Comparison of ENCODE assay signal across 11 mouse cellular contexts in genomic region chr8:48204114-48204837, GRCm38 (mm10).
DNase-seq lines count a peak whose midpoint lies in the region; ATAC-seq and TF ChIP-seq lines count a peak whose summit lies in the region.
"Had no signal": no experiment of that assay in that cellular context is flagged by ENCODE, and none has a peak within 500 bp of the region (broad histone marks: within the 10 kb centered on the region; RNA-seq: fewer than 3 reads in every experiment).

No protein-coding gene starts in this region.

- TF ChIP-seq POLR2A in cerebellum, adult 2 months (IDR thresholded peaks at IDR 0.05; ENCODE audit: borderline replicate concordance, insufficient read depth, low read length) = no peak

- no peak overlapping the region for H3K27ac ChIP-seq in cerebellum, adult 2 months (ENCODE audit: insufficient read depth, low read length)
- H3K27ac ChIP-seq in hindbrain, embryonic 13.5 days = peak overlapping the region; percentile 71
- H3K27ac ChIP-seq in neural tube, embryonic 12.5 days = no peak overlapping the region
- H3K27ac ChIP-seq: embryonic facial prominence, embryonic 12.5 days had no signal

- H3K36me3 ChIP-seq in hindbrain, embryonic 13.5 days = no peaks in the 10 kb centered on the region
- no peaks in the 10 kb centered on the region for H3K36me3 ChIP-seq in neural tube, embryonic 12.5 days
- H3K36me3 ChIP-seq: embryonic facial prominence, embryonic 12.5 days had no signal

- no peak overlapping the region for H3K4me3 ChIP-seq in cerebellum, adult 2 months (replicated peaks; ENCODE audit: insufficient read depth, low read depth, low read length)
- no peak overlapping the region for H3K4me3 ChIP-seq in hindbrain, embryonic 13.5 days
- H3K4me3 ChIP-seq in neural tube, embryonic 12.5 days = no peak overlapping the region
- H3K4me3 ChIP-seq: embryonic facial prominence, embryonic 12.5 days had no signal

- peak; percentile 82 for ATAC-seq in hindbrain, embryonic 13.5 days (ENCODE audit: low FRiP score)
- ATAC-seq in neural tube, embryonic 12.5 days (ENCODE audit: low FRiP score, low read depth) = peak; percentile 85
- ATAC-seq in activated CD4-positive, CD25-positive, alpha-beta regulatory T cell, adult 4 months = no peak

- no peaks in the 10 kb centered on the region for H3K9me3 ChIP-seq in hindbrain, embryonic 13.5 days
- no peaks in the 10 kb centered on the region for H3K9me3 ChIP-seq in neural tube, embryonic 12.5 days
- H3K9me3 ChIP-seq: embryonic facial prominence, embryonic 12.5 days had no signal

- H3K27me3 ChIP-seq in cerebellum, adult 2 months (ENCODE audit: control insufficient read depth, insufficient read depth, low read length) = no peaks in the 10 kb centered on the region
- H3K27me3 ChIP-seq in hindbrain, embryonic 13.5 days = no peaks in the 10 kb centered on the region
- H3K27me3 ChIP-seq in neural tube, embryonic 12.5 days (replicated peaks) = no peaks in the 10 kb centered on the region
- H3K27me3 ChIP-seq: embryonic facial prominence, embryonic 12.5 days had no signal

- H3K4me1 ChIP-seq in cerebellum, adult 2 months (ENCODE audit: control insufficient read depth, insufficient read depth, low read length) = no peaks in the 10 kb centered on the region
- H3K4me1 ChIP-seq in hindbrain, embryonic 13.5 days (replicated peaks) = peaks cover 19% of the 10 kb centered on the region
- peaks cover 14% of the 10 kb centered on the region for H3K4me1 ChIP-seq in neural tube, embryonic 12.5 days

- H3K9ac ChIP-seq in hindbrain, embryonic 13.5 days = no peak overlapping the region
- no peak overlapping the region for H3K9ac ChIP-seq in neural tube, embryonic 12.5 days
- H3K9ac ChIP-seq: embryonic facial prominence, embryonic 12.5 days had no signal

- TF ChIP-seq CTCF in cerebellum, adult 2 months (IDR thresholded peaks at IDR 0.05; ENCODE audit: borderline replicate concordance, insufficient read depth, low read depth, low read length) = no peak

- 0 out of 2 replicates have a peak overlapping the region, but pooled peaks have one; percentile 13 for H3K4me2 ChIP-seq in hindbrain, embryonic 13.5 days
- 0 out of 2 replicates have a peak overlapping the region, but pooled peaks have one; percentile 22 for H3K4me2 ChIP-seq in neural tube, embryonic 12.5 days (replicated peaks)
- H3K4me2 ChIP-seq: embryonic facial prominence, embryonic 12.5 days had no signal

- WGBS in cerebellum, adult 2 months = 18% methylated on average over 13 of the region's 13 CpGs
- WGBS in hindbrain, embryonic 13.5 days = 46% methylated on average over 13 of the region's 13 CpGs
- 61% methylated on average over 13 of the region's 13 CpGs for WGBS in neural tube, embryonic 12.5 days

- peak; percentile 23 to 50 for DNase-seq in cerebellum, adult 2 months
- no peak for DNase-seq in cerebellum, adult 18-20 months
- DNase-seq in layer of hippocampus, postnatal 10 days (ENCODE audit: low spot score in 2 of 2) = peak; percentile 47
- no peak for DNase-seq in layer of hippocampus, adult 18-20 months (ENCODE audit: low spot score in 2 of 2)
- no peak for DNase-seq in frontal cortex, postnatal 25 days (ENCODE audit: low spot score in 2 of 2)
- DNase-seq: heart, postnatal 10 days; kidney, adult 18-20 months had no signal

Comparison
In these comparisons a context has a peak if more than half of its experiments do, and no peak if none do; other contexts are left out.
1. DNase-seq: peak in cerebellum, adult 2 months (2 of 2) and layer of hippocampus, postnatal 10 days (2 of 2); none in cerebellum, adult 18-20 months (0 of 2), layer of hippocampus, adult 18-20 months (0 of 2) and frontal cortex, postnatal 25 days (0 of 2).